Mouse (Mus musculus): ENCODE measurements at regions not wholly inside any gene's neighbourhood (a gene's known extent, or its start where the extent isn't known, plus 50 kb on each side); places are given as distances from the start of the nearest gene placed in this dataset.

DNA sequence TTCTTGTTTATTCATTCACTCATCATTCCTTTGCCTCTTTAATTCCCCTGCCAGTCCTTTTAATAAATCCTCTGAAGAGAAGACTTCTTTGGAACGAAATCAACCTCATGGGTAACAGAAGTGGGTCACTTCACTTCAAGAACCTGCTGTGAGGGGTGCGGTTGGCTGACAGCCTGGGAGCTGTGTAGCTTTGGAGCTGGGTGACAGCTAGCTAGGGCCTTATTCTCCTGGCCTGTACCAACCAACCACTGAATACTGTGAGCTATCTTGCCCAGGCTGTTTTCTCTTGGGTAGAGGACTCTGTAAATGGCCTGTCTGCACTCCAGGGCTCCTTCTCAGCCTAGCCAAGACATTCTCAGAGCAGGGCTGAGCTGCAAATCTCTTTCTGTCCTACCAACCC lies 134.6 kb upstream of the 4930535I16Rik start:
- no peak for TF ChIP-seq CTCF (IDR thresholded peaks at IDR 0.05; ENCODE audit: control insufficient read depth, insufficient read depth, insufficient replicate concordance, low read depth, low read length)
- TF ChIP-seq POLR2A (IDR thresholded peaks at IDR 0.05; ENCODE audit: control insufficient read depth, low read depth, low read length): no peak

All from testis, adult 2 months (tissue).